In the genomic region with DNA sequence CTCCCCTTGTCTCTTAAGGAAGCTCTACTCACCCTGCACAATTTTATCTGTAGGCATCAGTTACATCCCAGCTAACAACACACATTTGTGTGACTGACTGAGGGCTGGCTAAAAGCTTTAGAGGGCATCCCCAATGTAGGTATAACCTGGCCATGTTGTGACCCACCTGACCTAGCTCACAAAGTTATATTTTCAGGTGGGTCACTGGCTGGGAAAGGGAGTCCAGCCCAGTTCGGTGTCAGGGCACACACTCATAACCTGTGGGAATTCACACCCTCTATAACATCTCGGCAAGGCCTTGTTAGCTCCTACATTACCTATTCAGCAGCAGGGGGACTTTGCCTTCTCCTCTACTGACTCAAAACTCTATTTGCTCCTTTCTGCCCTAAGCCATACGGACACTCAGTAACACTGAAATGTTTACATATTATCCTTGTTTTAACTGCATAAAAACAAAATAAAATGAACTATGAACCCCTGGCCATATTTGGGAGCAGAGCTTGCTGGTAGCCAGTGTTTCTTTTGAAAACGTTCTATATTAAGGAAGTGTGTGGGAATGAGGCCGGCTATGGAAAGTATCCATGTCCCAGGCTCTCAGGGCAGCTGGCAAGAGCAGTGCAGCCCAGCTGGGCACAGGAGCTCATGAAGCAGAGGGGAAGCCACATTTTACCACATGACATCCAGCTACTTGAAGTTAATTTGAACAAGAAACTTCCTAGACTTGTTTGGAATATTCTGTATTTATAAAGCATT, we compare ENCODE assay signal across 15 mouse cellular contexts. TPM values are rescaled to one million over a fixed set of nuclear protein-coding genes. Genes with fewer than 3 reads are reported as not detected.
A peak's percentile ranks its signal among the peaks of the same experiment; 100 is the strongest.
DNase-seq lines count a peak whose midpoint lies in the region; ATAC-seq and TF ChIP-seq lines count a peak whose summit lies in the region.
"Had no signal": no experiment of that assay in that cellular context is flagged by ENCODE, and none has a peak within 500 bp of the region (broad histone marks: within the 10 kb centered on the region; RNA-seq: fewer than 3 reads in every experiment).

No protein-coding gene starts in this region.

- intact Hi-C loops in heart, postnatal 25 days (cut with DNase I) = no loop called here

- H3K4me2 ChIP-seq in kidney, embryonic 15.5 days = no peak overlapping the region
- H3K4me2 ChIP-seq in myocyte (ENCODE audit: low read depth) = no peak overlapping the region
- H3K4me2 ChIP-seq: intestine, embryonic 15.5 days; midbrain, embryonic 12.5 days had no signal

- no peaks in the 10 kb centered on the region for H3K79me2 ChIP-seq in myocyte (ENCODE audit: control insufficient read depth, insufficient read depth)

- DNase-seq in gastrocnemius, adult 18-20 months (ENCODE audit: low spot score) = peak; percentile 76
- DNase-seq in gastrocnemius, postnatal 4 days (ENCODE audit: low spot score in 2 of 2) = no peak
- peak; percentile 23 to 46 for DNase-seq in kidney, postnatal 25 days
- DNase-seq in heart, postnatal 25 days (ENCODE audit: low spot score) = peak; percentile 28
- no peak for DNase-seq in midbrain, embryonic 10.5 days (ENCODE audit: low spot score)
- DNase-seq in left cerebral cortex, adult 11 months (ENCODE audit: low spot score) = no peak
- DNase-seq: adrenal gland, postnatal 14 days; forebrain, postnatal 0 days; thymus, adult 18-20 months had no signal

- no peak overlapping the region for H3K27ac ChIP-seq in kidney, embryonic 15.5 days
- no peak overlapping the region for H3K27ac ChIP-seq in midbrain, embryonic 10.5 days (replicated peaks)
- H3K27ac ChIP-seq: hindbrain, embryonic 10.5 days; intestine, embryonic 15.5 days; liver, embryonic 14.5 days; midbrain, embryonic 12.5 days had no signal

- 54% methylated on average over 5 of the region's 5 CpGs for WGBS in kidney, embryonic 15.5 days
- 86% methylated on average over 5 of the region's 5 CpGs for WGBS in midbrain, embryonic 10.5 days

- no peak overlapping the region for H3K9ac ChIP-seq in kidney, embryonic 15.5 days
- H3K9ac ChIP-seq: forebrain, postnatal 0 days; intestine, embryonic 15.5 days; liver, embryonic 14.5 days; midbrain, embryonic 12.5 days had no signal

- no peak for TF ChIP-seq POLR2A in myocyte (IDR thresholded peaks at IDR 0.05; ENCODE audit: insufficient read length, low read depth)

- no peak overlapping the region for H3ac ChIP-seq in myocyte (ENCODE audit: control insufficient read depth, insufficient read length)

- H3K27me3 ChIP-seq in kidney, embryonic 15.5 days = no peaks in the 10 kb centered on the region
- H3K27me3 ChIP-seq in myocyte (ENCODE audit: control insufficient read depth, insufficient read depth, insufficient read length) = no peaks in the 10 kb centered on the region
- no peaks in the 10 kb centered on the region for H3K27me3 ChIP-seq in midbrain, embryonic 10.5 days (ENCODE audit: low read depth, poor library complexity, severe bottlenecking)
- H3K27me3 ChIP-seq: intestine, embryonic 15.5 days; midbrain, embryonic 12.5 days had no signal

- no peak for ATAC-seq in kidney, embryonic 15.5 days (replicated peaks; ENCODE audit: low FRiP score)
- ATAC-seq: forebrain, postnatal 0 days; intestine, embryonic 15.5 days had no signal

- no peaks in the 10 kb centered on the region for H3K9me3 ChIP-seq in kidney, embryonic 15.5 days (replicated peaks)
- H3K9me3 ChIP-seq in midbrain, embryonic 10.5 days (replicated peaks) = no peaks in the 10 kb centered on the region
- H3K9me3 ChIP-seq: hindbrain, embryonic 10.5 days; intestine, embryonic 15.5 days; midbrain, embryonic 12.5 days had no signal

- H3K4me3 ChIP-seq in kidney, embryonic 15.5 days (replicated peaks) = no peak overlapping the region
- H3K4me3 ChIP-seq in myocyte = no peak overlapping the region
- H3K4me3 ChIP-seq in midbrain, embryonic 10.5 days = no peak overlapping the region
- H3K4me3 ChIP-seq: hindbrain, embryonic 10.5 days; intestine, embryonic 15.5 days; midbrain, embryonic 12.5 days had no signal

- no peaks in the 10 kb centered on the region for H3K36me3 ChIP-seq in kidney, embryonic 15.5 days
- no peaks in the 10 kb centered on the region for H3K36me3 ChIP-seq in myocyte (ENCODE audit: control insufficient read depth, insufficient read depth)
- no peaks in the 10 kb centered on the region for H3K36me3 ChIP-seq in midbrain, embryonic 10.5 days
- H3K36me3 ChIP-seq: hindbrain, embryonic 10.5 days; intestine, embryonic 15.5 days; midbrain, embryonic 12.5 days had no signal

- H3K4me1 ChIP-seq in kidney, embryonic 15.5 days = peaks cover 3% of the 10 kb centered on the region; the same call in 1 of the 2 replicates
- H3K4me1 ChIP-seq in midbrain, embryonic 10.5 days = no peaks in the 10 kb centered on the region
- H3K4me1 ChIP-seq: hindbrain, embryonic 10.5 days; midbrain, embryonic 12.5 days had no signal

TF ChIP-seq in myocyte, 11 proteins besides CTCF, POLR2A, EP300 and RAD21:
- TF ChIP-seq USF1 (IDR thresholded peaks at IDR 0.05; ENCODE audit: low read depth) (no peak), MYOG (IDR thresholded peaks at IDR 0.05; ENCODE audit: control insufficient read depth in 1 of 3, insufficient read depth in 1 of 3, insufficient read length in 2 of 3, low read depth in 2 of 3) (peak in 2 of 3 experiments; percentile 38 to 40), MYOD1 (IDR thresholded peaks at IDR 0.05; ENCODE audit: control insufficient read depth in 1 of 3, insufficient read length in 2 of 3, low read depth in 2 of 3) (peak in 1 of 3 experiments; percentile 52)

RNA-seq across cellular contexts. Expression of a gene that starts 20.7 kb away (rescaled TPM):
- total RNA-seq in gastrocnemius, adult 18-20 months (2021) = 10 to 100 TPM; 33.7 to 36.2 TPM
- 10 to 100 TPM; 18.1 to 19.3 TPM for total RNA-seq in gastrocnemius, postnatal 4 days (2021)
- 1.2 TPM in 2 replicates for polyA plus RNA-seq in kidney, embryonic 15.5 days (2015; fragmentation: Nextera tagmentation; extraction: Ambion mirVana)
- 10 to 100 TPM; 22.4 to 24.1 TPM for total RNA-seq in heart, postnatal 25 days (2021)
- 4.6 TPM for polyA plus RNA-seq in myocyte (2012; fragmentation: generic; extraction: Trizol)
- polyA plus RNA-seq in midbrain, embryonic 10.5 days (2016; fragmentation: Nextera tagmentation; extraction: Ambion mirVana) = 0.56 and 0.92 TPM in 2 replicates

Comparison
In these comparisons a context has a peak if more than half of its experiments do, and no peak if none do; other contexts are left out.
1. DNase-seq: peak in gastrocnemius, adult 18-20 months (single experiment), kidney, postnatal 25 days (2 of 2) and heart, postnatal 25 days (single experiment); none in gastrocnemius, postnatal 4 days (0 of 2), midbrain, embryonic 10.5 days (single experiment) and left cerebral cortex, adult 11 months (single experiment).